Mouse (Mus musculus): Measurements from ENCODE around the gene Slc22a21.

- no peak for TF ChIP-seq HCFC1 (IDR thresholded peaks at IDR 0.05; ENCODE audit: borderline replicate concordance, insufficient read depth, low read length)
- TF ChIP-seq ZNF384 (IDR thresholded peaks at IDR 0.05; ENCODE audit: low read depth, low read length), result no peak
These were observed 50.4 kb downstream of the Slc22a21 start for GRCm38 (mm10) chr11:53929741-53930140.

Data from ES-E14 (cell line).